Mouse (Mus musculus): ENCODE data around the gene Hspe1.

GRCm38 (mm10) chr1:55051671-55052070 is 36.3 kb upstream of the Hspe1 start:
- TF ChIP-seq POLR2AphosphoS2 (IDR thresholded peaks at IDR 0.05; ENCODE audit: insufficient read length, low read depth) (no peak), MYOD1 (IDR thresholded peaks at IDR 0.05; ENCODE audit: control insufficient read depth in 1 of 3, insufficient read length in 2 of 3, low read depth in 2 of 3) (no peak), USF1 (IDR thresholded peaks at IDR 0.05; ENCODE audit: low read depth) (no peak), POLR2A (IDR thresholded peaks at IDR 0.05; ENCODE audit: insufficient read length, low read depth) (no peak)
